Mouse (Mus musculus) embryonic facial prominence, embryonic 15.5 days (tissue): ENCODE measurements around the gene Spef1. TPM values are rescaled to one million over a fixed set of nuclear protein-coding genes. Genes with fewer than 3 reads are reported as not detected.

ENCODE experiments used
- ATAC-seq: fragments of 200-750 bp; cut with Nextera tagmentation; 2 replicates; pipeline ENCODE4 v1.8.0; 2017; ENCODE audit warnings: low read depth, moderate TSS enrichment; ENCODE audit not compliant: insufficient number of reproducible peaks, low FRiP score, low TSS enrichment
- H3K27ac ChIP-seq: fragments of 300-500 bp; sonication (generic); replicated peaks from 2 replicates; pipeline ENCODE4 v1.5.1; 2015; ENCODE audit warnings: mild to moderate bottlenecking, inconsistent platforms
- H3K27me3 ChIP-seq: fragments of 300-500 bp; sonication (generic); 2 replicates; pipeline ENCODE4 v1.6.1; 2015; ENCODE audit warnings: inconsistent platforms
- H3K36me3 ChIP-seq: fragments of 300-500 bp; sonication (generic); 2 replicates; pipeline ENCODE4 v1.6.1; 2015; ENCODE audit warnings: mild to moderate bottlenecking, inconsistent platforms
- H3K4me1 ChIP-seq: fragments of 300-500 bp; sonication (generic); 2 replicates; pipeline ENCODE4 v1.6.1; 2015; ENCODE audit warnings: inconsistent platforms
- H3K4me2 ChIP-seq: fragments of 300-500 bp; sonication (generic); replicated peaks from 2 replicates; pipeline ENCODE4 v1.6.1; 2015; ENCODE audit warnings: mild to moderate bottlenecking, inconsistent platforms
- H3K4me3 ChIP-seq: fragments of 300-500 bp; sonication (generic); replicated peaks from 2 replicates; pipeline ENCODE4 v1.5.1; 2015; ENCODE audit warnings: mild to moderate bottlenecking, inconsistent platforms
- H3K9ac ChIP-seq: fragments of 300-500 bp; sonication (generic); 2 replicates; pipeline ENCODE4 v1.6.1; 2015; ENCODE audit warnings: inconsistent platforms
- H3K9me3 ChIP-seq: fragments of 300-500 bp; sonication (generic); replicated peaks from 2 replicates; pipeline ENCODE4 v1.6.1; 2016; ENCODE audit warnings: inconsistent platforms
- WGBS: fragments of 180-500 bp; shearing (Covaris S2); methylation state at CpG from one replicate; pipeline ENCODE4 v1.1.7; 2015; 5-methylcytosine and 5-hydroxymethylcytosine counted together
- polyA plus RNA-seq: library from polyadenylated mRNA; unstranded; fragments of >200 nt; fragmentation: Nextera tagmentation; extraction: Ambion mirVana; gene quantifications from 2 replicates; pipeline ENCODE4 v1.2.1, GENCODE M21; 2015

Gene Spef1
- polyA plus RNA-seq, 1 experiment from 2014 or later = 15.2 TPM

DNA sequence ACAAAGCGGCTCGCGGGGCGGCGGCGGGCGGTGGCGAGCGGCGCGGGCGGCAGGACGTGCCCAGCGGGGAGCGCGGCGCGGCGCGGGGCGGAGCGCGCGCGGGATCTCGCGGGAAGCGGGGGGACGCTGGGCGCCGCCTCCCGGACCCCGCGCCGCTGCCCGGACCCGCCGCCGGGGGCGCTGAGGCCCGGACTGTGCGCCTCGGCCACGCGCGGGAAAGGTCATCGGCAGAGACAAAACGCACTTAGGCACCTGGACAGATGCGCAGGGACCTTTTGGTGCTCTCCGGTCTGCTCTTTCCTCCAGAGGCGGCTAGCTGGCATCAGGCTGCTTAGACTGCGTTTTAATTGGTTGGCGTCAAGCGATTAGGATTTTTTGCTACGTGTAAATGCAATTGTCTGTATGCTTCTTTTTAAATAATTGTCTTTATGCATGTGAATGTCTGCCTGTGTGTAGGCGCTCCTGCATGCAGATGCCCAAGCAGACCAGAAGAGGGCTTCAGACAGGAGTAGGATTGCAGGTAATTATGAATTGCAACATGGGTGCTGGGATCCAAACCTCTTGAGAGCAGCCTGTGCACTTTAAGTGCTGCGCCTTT is 7.0 kb downstream of the Spef1 start, which contains the start of gene Cenpb:
Cenpb (minus strand) TSS at position 78 of the 598 bp plus-strand sequence.
- Histone ChIP-seq H3K9me3 (no peaks in the 10 kb centered on the region), H3K36me3 (peaks cover 14% of the 10 kb centered on the region; the same call in 1 of the 2 replicates), H3K27me3 (no peaks in the 10 kb centered on the region), H3K4me3 (peak within 1 kb of the TSS; percentile 80), H3K4me1 (peaks cover 44% of the 10 kb centered on the region), H3K27ac (peak within 1 kb of the TSS; percentile 92), H3K9ac (peak within 1 kb of the TSS; percentile 97), H3K4me2 (peak within 1 kb of the TSS; percentile 89)
- peak; percentile 85 for ATAC-seq
- 2% methylated on average over 57 of the region's 57 CpGs for WGBS

DNA sequence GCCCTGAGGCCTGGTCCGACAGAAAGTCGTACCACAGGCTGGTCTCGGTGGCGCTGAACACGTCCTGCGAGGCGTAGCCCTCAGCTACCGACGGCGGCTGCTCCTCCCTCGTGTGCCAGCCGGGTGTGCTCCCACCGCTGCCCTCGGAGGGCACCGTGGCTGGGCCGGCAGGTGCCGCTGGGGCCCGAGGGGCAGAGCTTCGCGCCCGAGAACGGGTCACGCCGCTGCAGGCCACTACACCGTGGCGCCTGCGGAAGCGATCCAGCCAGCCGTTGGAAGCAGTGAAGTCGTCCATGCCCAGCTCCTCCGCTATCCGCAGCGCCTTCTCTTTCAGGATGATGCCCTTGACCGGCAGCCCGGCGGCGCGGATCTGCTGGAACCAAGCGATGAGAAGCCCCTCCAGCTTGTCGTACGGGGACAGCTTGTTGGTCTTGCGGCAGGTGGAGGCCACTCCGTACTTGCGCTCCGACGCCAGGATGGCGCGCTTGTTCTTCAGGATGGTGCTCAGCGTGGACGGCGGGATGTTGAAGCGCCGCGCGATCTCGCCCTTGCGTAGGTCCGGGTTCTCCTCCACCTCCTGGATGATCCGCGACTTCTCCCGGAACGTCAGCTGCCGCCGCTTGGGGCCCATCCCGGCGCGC is 7.7 kb downstream of the Spef1 start:
- H3K4me2 ChIP-seq = peak overlapping the region; percentile 89
- WGBS = under 1% methylated on average over 67 of the region's 67 CpGs
- peak; percentile 30 for ATAC-seq

DNA sequence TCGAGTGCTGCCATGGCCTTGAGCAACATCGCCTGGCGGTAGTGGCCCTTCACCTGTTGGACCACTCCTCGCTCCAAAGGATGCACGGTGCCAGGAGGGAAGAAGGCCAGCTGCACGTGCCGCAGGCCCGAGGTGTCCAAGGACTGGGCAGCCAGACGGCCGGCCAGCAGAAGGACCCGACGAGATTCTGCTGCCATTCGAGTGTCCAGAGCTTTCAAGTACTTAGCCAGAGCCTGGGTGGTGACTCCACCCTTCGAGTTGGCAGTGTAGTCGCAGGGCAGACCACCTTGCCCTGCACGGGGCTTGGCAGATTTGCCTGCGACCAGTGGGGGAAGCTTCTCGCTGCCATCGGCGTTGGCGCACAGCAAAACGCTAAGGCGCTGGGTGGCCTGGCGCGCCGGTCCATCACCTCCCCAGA is 8.2 kb downstream of the Spef1 start:
- peak overlapping the region; percentile 97 for H3K9ac ChIP-seq
- peak overlapping the region; percentile 80 for H3K4me3 ChIP-seq
- H3K9me3 ChIP-seq = no peaks in the 10 kb centered on the region
- peak overlapping the region; percentile 92 for H3K27ac ChIP-seq
- no peak for ATAC-seq
- H3K4me1 ChIP-seq = peaks cover 51% of the 10 kb centered on the region
- WGBS = 35% methylated on average over 26 of the region's 26 CpGs
- no peaks in the 10 kb centered on the region for H3K27me3 ChIP-seq
- H3K36me3 ChIP-seq = peaks cover 14% of the 10 kb centered on the region; the same call in 1 of the 2 replicates
- peak overlapping the region; percentile 89 for H3K4me2 ChIP-seq

More for the DNA sequence above, 7.7 kb downstream of the Spef1 start:
- no peaks in the 10 kb centered on the region for H3K27me3 ChIP-seq
- H3K27ac ChIP-seq = peak overlapping the region; percentile 92
- H3K9ac ChIP-seq = peak overlapping the region; percentile 97
- H3K36me3 ChIP-seq = peaks cover 14% of the 10 kb centered on the region; the same call in 1 of the 2 replicates
- H3K4me3 ChIP-seq = peak overlapping the region; percentile 80
- H3K9me3 ChIP-seq = no peaks in the 10 kb centered on the region
- peaks cover 49% of the 10 kb centered on the region for H3K4me1 ChIP-seq

DNA sequence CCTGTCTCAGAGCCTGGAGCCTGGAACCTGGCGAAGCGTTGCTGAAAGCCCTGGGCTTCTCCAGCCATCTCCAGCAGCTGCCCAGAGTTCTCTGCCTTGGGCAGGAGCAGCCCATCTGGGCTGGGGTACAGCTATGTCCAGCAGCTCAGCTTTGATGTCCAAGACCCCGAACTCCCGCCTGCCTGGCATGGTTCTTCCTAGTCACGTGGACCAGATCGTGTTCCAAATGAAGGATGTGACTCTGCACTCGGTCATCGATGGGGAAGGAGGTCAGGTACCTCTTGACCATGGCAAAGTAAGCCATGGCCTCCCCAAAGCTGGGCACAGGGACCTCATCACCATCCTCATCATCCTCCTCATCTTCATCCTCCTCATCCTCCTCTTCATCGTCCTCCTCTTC is 9.2 kb downstream of the Spef1 start:
- Histone ChIP-seq H3K9me3 (no peaks in the 10 kb centered on the region), H3K9ac (peak overlapping the region; percentile 35; the same call in 1 of the 2 replicates), H3K4me1 (peaks cover 51% of the 10 kb centered on the region), H3K4me3 (peak overlapping the region; percentile 80), H3K4me2 (peak overlapping the region; percentile 89), H3K27ac (0 out of 2 replicates have a peak overlapping the region, but pooled peaks have one; percentile 60), H3K27me3 (peaks cover 5% of the 10 kb centered on the region; the same call in 1 of the 2 replicates), H3K36me3 (peaks cover 14% of the 10 kb centered on the region; the same call in 1 of the 2 replicates)
- ATAC-seq = no peak
- 84% methylated on average over 9 of the region's 9 CpGs for WGBS

DNA sequence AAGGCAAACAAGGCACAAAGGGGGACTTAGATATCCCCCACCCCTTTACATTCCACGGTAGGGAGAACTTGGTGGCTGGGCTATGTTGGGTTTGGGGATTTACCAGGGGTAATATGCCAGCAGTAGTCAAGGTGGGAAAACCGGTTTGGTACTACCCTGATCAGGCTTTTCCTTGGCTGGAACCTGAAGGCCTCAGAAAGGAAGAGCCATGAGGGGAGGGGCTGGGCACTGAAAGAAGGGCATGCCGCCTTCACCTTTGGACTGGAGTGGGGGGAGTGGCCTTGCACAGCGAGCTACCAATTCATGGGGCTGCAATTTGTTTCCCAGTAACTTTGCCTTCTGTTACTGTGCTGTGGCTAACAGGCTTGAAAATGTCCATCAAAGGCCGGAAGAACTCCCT is 10.6 kb downstream of the Spef1 start:
- Histone ChIP-seq H3K27ac (peak overlapping the region; percentile 60), H3K4me2 (peak overlapping the region; percentile 89), H3K27me3 (peaks cover 20% of the 10 kb centered on the region), H3K9me3 (no peaks in the 10 kb centered on the region), H3K4me3 (0 out of 2 replicates have a peak overlapping the region, but pooled peaks have one; percentile 80), H3K9ac (no peak overlapping the region), H3K36me3 (peaks cover 14% of the 10 kb centered on the region; the same call in 1 of the 2 replicates), H3K4me1 (peaks cover 57% of the 10 kb centered on the region)
- WGBS = 48% methylated on average over 5 of the region's 5 CpGs
- no peak for ATAC-seq

DNA sequence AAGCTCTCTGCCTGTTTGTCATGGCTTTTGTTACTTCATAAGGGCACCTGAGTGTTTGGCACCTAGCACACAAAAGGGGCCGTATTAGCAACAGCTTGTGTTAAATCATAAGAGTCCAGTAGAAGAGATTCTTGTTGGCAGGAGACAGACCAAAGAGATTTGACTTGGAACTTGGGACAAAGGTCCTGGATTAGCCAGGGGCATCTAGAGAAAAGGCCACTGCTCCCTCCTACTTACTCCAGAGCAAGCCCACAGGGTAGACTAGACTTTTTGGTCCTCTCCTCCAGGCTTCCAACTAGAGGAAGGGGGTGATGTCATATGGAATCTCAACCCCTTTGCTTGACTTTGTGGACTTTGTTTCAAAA is 11.2 kb downstream of the Spef1 start:
- ATAC-seq = no peak
- peaks cover 25% of the 10 kb centered on the region for H3K27me3 ChIP-seq
- 81% methylated on average over 1 of the region's 1 CpGs for WGBS
- H3K4me3 ChIP-seq = no peak overlapping the region
- peaks cover 63% of the 10 kb centered on the region for H3K4me1 ChIP-seq
- peaks cover 14% of the 10 kb centered on the region; the same call in 1 of the 2 replicates for H3K36me3 ChIP-seq
- peak overlapping the region; percentile 60; the same call in 1 of the 2 replicates for H3K27ac ChIP-seq
- no peaks in the 10 kb centered on the region for H3K9me3 ChIP-seq
- H3K4me2 ChIP-seq = no peak overlapping the region
- H3K9ac ChIP-seq = no peak overlapping the region

DNA sequence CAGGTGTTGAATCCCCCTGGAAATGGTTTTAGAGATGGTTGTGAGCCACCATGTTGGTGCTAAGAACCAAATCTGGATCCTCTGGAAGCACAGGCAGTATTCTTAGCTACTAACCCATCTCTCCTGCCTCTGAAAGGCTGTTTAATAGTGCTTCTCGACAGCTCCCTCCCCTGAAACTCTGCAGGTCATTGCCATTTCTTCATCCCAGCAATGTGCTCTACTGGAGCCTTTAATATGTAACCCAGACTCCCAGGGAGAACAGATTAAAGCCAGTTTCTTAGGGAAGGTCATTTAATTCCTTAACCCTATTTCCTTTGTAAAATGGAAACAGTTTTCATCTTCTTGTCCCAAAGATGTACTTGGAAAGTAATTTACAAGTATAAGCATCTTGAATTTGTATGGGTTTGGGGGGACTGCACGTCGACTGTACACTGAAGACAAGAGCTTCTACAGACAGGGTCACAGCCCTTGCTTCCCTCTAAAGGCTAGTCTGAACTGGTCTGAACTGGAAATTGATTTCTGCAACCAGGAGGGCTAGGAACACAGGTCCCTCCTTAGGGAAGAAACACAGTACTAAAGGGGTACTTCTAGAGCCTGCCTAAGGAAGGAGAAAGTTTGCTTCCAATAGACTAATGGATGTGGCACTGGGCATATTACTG is 11.7 kb downstream of the Spef1 start:
- Histone ChIP-seq H3K9ac (no peak overlapping the region), H3K9me3 (no peaks in the 10 kb centered on the region), H3K36me3 (peaks cover 14% of the 10 kb centered on the region; the same call in 1 of the 2 replicates), H3K4me2 (no peak overlapping the region), H3K4me3 (no peak overlapping the region), H3K27me3 (peaks cover 26% of the 10 kb centered on the region), H3K27ac (peak overlapping the region; percentile 60; the same call in 1 of the 2 replicates), H3K4me1 (peaks cover 64% of the 10 kb centered on the region)
- WGBS = 80% methylated on average over 3 of the region's 3 CpGs
- ATAC-seq = no peak

DNA sequence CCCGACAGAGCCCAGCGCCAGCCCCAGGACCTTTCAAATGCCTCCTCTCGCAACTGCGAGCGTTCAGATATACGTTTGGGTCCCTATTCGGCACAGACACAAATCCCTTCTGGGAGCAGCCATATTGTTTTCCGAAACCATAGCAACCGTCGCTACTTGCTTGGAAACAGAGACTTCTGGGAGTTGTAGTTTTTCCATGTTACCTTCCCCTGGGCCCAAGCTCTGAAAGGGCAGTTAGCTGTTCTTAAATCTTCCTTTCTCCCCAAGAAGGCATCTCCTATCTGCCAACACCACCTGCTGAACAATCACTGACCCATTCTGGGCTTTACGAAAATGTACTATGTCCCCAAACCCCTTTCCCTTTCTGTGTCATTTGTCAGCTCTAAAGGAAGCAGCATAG is 12.4 kb downstream of the Spef1 start:
- Histone ChIP-seq H3K9ac (no peak overlapping the region), H3K9me3 (no peaks in the 10 kb centered on the region), H3K27ac (no peak overlapping the region), H3K4me3 (peak overlapping the region; percentile 42), H3K4me2 (peak overlapping the region; percentile 78), H3K36me3 (peaks cover 14% of the 10 kb centered on the region; the same call in 1 of the 2 replicates), H3K27me3 (peaks cover 26% of the 10 kb centered on the region), H3K4me1 (peaks cover 66% of the 10 kb centered on the region)
- WGBS = 6% methylated on average over 11 of the region's 11 CpGs
- ATAC-seq = no peak

DNA sequence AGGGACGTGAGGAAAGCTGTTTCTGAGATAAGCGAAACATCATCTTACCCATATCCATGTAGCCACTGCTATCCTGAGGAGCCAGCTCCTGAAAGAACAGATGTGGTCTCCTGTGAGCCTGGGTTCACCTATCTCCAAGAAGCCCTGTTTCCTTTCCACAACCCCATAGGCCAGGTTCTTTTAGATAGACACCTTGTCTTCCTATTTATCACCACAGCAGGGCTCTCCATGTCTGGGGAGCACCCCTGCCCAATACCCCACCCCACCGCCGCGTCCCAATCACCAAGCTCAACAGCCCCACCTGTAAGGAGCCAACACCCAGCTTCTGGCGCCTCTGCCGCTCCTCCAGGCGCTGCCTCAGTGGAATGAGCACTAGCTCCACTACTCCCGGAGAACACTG is 14.8 kb downstream of the Spef1 start:
- Histone ChIP-seq H3K27me3 (peaks cover 26% of the 10 kb centered on the region), H3K4me3 (no peak overlapping the region), H3K27ac (no peak overlapping the region; the same call in 1 of the 2 replicates), H3K4me2 (no peak overlapping the region), H3K4me1 (peaks cover 52% of the 10 kb centered on the region), H3K36me3 (peaks cover 11% of the 10 kb centered on the region; the same call in 1 of the 2 replicates), H3K9me3 (no peaks in the 10 kb centered on the region), H3K9ac (no peak overlapping the region; the same call in 1 of the 2 replicates)
- WGBS = 52% methylated on average over 9 of the region's 9 CpGs
- no peak for ATAC-seq

DNA sequence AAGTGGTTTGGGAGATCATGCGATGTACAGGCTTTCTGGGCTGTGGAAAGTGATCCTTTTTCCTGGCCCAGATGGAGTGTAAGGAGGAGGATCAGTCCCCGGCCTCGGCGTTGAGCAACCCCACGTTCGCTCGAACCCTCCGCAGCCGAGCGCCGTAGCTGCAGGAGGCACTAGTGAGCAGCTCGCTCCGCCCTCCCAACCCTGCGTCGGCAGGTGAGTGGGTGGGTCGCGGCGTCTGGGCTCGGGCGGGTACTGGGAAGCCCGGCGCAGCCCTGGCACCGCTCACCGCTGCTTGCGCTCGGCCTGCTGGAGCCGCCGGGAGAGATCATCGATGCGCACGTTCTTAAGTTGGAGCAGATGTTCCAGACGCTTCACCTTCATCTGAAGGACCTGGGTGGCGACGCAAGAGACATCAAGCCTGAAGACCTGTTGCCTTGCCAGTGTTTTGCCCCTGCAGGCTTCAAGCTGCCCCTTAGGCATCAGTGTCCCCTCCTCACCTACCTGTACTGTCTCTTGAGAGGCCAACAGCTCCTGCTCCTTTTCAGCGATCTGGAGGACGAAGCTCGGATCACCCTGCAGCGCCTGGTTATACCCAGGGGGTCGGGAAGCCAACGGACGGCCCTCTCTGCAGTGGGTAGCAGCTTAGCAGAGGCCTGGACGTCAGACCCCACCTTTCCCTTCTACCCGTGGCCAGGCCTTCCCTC is 15.5 kb downstream of the Spef1 start:
- H3K9ac ChIP-seq = no peak overlapping the region
- peaks cover 26% of the 10 kb centered on the region for H3K27me3 ChIP-seq
- ATAC-seq = 0 out of 2 replicates have a peak, but pooled peaks have one; percentile 36
- WGBS = 7% methylated on average over 43 of the region's 43 CpGs
- H3K27ac ChIP-seq = no peak overlapping the region
- H3K9me3 ChIP-seq = no peaks in the 10 kb centered on the region
- peak overlapping the region; percentile 34 for H3K4me3 ChIP-seq
- H3K4me2 ChIP-seq = peak overlapping the region; percentile 56
- H3K4me1 ChIP-seq = peaks cover 44% of the 10 kb centered on the region
- H3K36me3 ChIP-seq = peaks cover 4% of the 10 kb centered on the region; the same call in 1 of the 2 replicates
